Mouse (Mus musculus) kidney, adult 18-20 months (tissue): Measurements from ENCODE around the gene 2610507B11Rik.
"Not testable (repeated sequence)": the region's sequence is repeated elsewhere in the genome, so short reads cannot be mapped to it uniquely, and the experiment has no call there.

Experiments
- DNase-seq: peaks from one replicate; pipeline ENCODE4 v3.0.0; 2021

Gene 2610507B11Rik

GRCm38 (mm10) chr11:78261380-78262352 lies at the start of gene 2610507B11Rik:
Gene 2610507B11Rik, plus strand, starts transcription at chr11:78261752.
- peak; percentile 91 for DNase-seq

DNA sequence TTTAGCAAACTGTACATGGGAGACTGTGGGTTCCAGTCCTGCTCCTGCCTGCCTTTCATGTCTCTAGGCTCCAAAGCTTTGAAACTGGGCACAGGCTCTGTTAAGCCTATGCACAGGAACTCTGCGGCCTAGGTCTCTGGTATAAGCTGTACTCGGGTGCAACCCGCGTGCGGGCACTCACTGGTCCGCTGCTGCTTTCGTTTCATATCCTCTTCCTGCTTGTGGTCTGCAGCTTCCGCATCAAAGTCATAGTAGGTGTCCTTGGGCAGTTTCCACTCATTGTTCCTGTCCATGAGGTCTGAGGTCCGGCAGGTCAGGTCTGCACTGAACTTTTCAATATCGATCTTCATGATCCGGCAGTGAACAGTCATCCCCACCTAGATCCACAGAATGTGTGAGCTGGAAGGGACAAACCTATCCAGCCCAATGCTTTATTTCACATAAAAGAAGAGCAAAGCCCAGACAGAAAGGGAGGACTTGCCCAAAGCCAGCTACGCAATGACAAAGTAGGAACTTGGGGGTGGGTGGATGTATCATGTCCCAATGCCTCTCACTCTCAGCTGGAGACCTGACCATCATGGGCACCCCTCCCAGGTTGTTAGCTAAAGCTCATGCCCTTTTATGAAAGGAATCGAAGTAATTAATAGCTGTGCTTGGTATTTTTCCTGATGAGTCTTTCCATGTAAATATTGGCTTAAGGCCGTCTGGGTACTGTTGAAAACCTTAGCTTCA lies 48.3 kb upstream of the 2610507B11Rik start:
- DNase-seq: no peak

DNA sequence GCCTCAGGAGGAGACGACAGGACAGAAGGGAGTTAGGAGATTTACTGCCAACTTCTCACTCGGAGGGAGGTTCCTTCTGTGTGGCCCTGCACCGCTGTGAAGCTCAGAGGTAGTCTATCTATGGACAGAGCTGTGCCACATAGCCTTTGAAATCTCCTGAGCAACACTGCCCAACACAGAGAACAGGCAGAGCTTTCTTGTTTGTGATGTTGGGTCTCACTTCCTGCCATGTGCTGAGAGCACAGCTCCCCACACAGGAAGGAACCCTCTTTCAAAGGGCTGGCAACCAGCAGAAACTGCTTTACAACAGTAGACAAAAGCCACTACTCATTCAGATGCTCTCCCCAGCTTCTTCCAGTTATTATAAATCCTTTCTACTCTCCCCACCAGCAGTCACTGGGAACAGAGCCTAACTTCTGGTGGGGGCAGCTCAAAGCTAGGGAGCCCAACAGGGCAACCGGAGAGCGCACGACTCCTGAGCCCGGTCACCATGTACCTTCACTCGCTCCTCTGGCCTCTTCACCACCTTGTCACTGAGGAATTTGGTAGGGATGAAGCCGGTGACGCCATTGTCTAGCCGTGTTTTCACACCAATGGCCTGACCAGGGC lies 45.7 kb upstream of the 2610507B11Rik start:
- no peak for DNase-seq

- DNase-seq: no peak
These were observed 38.0 kb upstream of the 2610507B11Rik start for GRCm38 (mm10) chr11:78223586-78223985.

DNA sequence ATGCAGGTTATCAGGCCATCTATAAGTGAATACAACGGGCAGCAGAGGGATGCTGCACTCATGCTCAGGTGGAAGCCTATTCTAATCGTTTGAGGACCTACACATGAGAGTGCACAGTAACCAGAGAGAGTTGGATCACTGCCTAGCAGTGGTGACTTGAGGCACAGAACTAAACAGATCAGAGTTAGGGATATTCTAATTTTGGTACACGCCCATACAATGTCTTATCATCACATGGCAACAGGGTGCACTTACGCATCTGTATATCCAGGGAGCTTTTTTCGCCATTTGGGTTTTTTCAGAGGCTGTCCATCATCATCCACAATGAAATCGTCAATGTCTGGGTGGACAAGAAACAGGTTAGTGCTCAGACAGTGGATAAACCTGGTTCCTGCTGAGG lies 30.0 kb upstream of the 2610507B11Rik start:
- no peak for DNase-seq

DNA sequence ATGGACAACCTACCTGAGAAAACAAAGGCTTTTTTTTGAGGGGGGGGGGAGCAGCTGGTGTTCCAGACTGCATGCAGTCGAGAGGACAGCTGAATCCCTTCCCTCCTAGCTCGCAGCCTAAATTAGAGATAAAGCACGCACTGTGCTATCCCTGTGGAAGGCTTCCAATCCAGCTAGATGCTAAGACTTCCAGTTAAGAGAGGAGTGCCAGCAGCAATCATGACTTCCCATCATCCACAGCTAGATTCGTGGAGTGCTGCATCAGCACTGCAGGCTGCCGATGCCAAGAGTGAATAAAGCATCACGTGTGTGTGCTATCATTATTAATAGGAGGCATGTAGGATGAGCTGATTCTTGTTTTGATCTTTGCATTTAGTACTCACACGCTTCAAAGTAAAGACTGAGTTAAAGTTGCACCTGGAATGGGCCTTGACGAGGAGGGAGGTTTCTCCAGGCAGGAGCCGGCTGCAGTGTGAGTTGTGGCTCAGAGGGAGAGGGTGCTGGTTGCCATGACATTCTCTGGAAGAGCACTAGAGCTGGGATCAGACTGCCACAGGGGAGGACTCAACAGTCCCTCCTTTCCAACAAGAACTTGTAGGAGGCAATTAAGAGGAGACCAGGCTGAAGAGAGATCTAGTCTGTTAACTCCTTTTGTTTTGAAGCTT lies 21.2 kb upstream of the 2610507B11Rik start:
- no peak for DNase-seq

DNA sequence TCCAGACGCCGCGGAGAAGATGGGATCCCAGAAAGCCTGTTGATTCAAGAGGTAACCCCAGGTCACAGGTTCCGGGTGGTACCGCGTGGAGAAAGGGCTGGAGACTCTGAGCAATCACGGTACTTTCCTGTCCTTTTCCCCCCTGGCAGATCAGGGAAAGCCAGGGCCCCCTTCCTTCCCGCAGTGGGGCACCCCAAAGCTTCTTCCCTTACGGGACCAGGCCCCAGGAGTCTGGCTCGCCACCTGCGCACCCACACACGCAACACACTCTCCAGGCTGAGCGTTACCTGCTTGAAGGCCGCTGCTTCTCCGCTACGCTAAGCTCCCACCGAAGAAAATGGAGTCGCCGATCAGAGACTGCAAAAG lies 16.3 kb upstream of the 2610507B11Rik start:
- no peak for DNase-seq

GRCm38 (mm10) chr11:78245627-78246317 lies 15.8 kb upstream of the 2610507B11Rik start, which contains the start of the genes Sdf2 and Supt6:
Gene Sdf2, plus strand, starts transcription at chr11:78245746.
Gene Supt6, minus strand, starts transcription at chr11:78245987.
- DNase-seq: peak; percentile 96

DNA sequence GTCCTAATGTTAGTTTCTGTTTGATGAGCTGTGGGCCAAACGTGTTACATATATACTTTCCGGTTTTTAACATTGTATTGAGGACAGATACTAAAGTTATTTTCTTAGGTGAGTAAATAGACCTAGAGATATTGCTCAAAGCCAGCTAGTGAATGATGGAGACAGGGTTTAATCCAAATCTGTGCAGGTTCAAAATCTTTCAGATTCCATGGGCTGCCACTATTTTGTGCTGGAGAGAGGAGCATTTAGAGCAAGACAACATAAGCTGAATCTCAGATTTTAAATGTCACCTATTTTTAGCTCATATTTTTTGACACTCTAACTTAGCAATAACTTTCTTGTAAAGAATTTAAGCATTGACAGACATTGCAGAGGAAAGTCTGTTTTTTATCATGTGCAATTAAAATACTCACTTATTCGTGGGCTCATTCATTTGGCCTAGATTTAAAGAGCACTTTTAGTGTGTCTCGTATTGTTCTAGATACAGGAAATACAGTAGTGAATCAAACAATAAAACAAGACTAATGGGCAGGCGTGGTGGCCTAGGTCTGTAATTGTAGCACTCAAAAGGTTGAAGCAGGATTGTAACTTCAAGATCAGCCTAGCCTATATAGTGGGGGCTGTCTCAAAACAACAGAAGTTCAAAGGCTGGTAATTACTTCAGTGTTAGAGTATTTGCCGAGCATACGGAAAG lies 15.1 kb upstream of the 2610507B11Rik start:
- no peak for DNase-seq

DNA sequence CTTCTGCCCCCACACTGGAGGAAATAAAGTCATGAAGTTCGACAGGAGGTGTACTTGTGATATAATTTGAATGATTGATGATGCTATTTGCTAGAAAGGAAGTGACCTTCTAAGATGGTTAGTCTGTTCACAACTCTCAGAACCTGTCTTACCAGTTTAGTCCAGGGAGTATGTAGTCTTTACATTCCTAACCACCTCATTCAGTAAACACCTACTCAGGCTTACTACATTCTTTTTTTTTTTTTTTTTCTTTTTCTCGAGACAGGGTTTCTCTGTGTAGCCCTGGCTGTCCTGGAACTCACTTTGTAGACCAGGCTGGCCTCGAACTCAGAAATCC lies 14.6 kb upstream of the 2610507B11Rik start:
- no peak for DNase-seq

DNA sequence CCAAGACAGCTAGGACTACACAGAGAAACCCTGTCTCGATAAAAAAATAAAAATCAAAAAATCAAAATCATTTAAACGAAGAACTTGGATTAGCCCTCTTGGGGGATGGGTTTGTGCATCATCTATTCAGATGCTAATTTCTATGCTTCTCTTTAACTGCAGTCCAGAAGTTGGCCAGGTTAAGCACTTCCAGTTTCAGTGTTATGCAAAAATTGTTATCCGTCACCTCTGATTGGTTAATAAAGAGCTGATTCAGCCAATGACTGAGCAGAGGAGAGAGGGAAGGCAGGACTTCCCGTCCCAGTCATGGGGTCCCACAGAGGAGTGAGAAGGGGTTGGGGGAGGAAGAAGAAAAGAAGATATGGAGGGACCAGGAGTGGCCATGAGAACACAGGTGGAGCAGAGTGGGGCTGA lies 13.8 kb upstream of the 2610507B11Rik start:
- no peak for DNase-seq

GRCm38 (mm10) chr11:78256618-78257017 lies 4.9 kb upstream of the 2610507B11Rik start:
- DNase-seq: no peak

- no peak for DNase-seq
These were observed 878 bp upstream of the 2610507B11Rik start for GRCm38 (mm10) chr11:78260489-78261258.

DNA sequence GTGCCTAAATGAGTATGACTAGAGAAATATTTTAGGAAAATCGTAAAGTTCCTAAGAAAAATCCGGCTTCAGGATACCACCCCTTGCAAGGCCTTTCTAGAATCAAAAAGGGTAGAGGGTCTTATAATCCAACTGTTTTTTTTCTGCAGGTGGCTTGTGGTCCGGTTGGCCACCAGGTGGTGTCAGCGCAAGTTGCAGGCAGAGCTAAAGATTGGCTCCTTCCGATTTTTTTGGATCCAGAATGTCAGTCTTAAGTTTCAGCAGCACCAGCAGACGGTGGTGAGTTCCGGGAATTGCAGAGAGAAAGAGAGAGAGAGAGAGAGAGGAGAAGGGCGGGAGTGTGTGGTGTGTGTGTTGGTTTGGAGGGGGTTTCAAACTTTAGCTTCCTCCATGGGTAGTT lies 998 bp downstream of the 2610507B11Rik start:
- DNase-seq: peak; percentile 58

GRCm38 (mm10) chr11:78265571-78265970 lies 4.0 kb downstream of the 2610507B11Rik start:
- DNase-seq: no peak

DNA sequence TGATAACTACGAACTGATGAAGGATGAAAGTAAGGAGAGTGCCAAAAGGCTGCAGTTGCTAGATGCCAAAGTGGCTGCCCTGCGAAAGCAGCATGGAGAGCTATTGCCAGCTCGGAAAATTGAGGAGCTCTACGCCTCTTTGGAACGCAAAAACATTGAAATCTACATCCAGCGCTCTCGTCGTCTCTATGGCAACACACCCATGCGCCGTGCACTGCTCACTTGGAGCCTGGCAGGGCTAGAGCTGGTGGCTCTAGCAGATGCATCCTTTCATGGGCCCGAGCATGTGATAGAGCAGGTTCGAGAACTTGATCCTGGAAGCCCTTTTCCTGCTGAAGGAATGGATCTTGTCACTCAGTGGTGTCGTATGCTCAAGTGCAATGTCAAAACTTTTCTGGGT lies 10.4 kb downstream of the 2610507B11Rik start:
- no peak for DNase-seq

GRCm38 (mm10) chr11:78275596-78275995 lies 14.0 kb downstream of the 2610507B11Rik start:
- no peak for DNase-seq

DNA sequence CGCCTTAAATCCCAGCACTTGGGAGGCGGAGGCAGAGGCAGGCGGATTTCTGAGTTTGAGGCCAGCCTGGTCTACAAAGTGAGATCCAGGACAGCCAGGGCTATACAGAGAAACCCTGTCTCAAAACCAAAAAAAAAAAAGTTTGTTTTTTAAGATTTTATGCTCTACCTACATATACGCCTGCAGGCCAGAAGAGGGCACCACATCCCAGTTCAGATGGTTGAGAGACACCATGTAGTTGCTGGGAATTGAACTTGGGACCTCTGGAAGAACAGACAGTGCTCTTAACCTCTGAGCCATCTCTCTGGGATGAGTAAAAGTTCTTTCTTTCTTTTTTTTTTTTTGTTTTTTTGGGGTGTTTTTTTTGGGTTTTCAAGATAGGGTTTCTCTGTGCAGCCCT lies 14.6 kb downstream of the 2610507B11Rik start:
- DNase-seq: not testable (repeated sequence)

DNA sequence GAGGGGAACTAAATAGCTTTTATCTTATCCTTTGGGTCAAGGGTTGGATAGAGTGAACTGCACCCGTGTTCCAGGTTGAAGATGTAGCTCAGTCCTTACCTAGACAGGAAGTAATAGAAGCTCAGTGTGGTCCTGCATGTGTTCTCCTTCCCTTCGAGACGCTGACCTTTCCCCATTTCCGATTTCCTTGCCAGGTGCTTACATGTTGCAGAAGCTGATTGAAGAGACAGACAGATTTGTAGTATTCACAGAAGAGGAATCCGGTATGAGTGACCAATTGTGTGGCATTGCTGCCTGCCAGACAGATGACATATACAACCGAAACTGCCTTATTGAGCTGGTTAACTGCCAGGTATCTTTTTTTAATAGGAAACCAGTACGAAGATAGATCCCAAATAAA lies 17.3 kb downstream of the 2610507B11Rik start:
- no peak for DNase-seq

DNA sequence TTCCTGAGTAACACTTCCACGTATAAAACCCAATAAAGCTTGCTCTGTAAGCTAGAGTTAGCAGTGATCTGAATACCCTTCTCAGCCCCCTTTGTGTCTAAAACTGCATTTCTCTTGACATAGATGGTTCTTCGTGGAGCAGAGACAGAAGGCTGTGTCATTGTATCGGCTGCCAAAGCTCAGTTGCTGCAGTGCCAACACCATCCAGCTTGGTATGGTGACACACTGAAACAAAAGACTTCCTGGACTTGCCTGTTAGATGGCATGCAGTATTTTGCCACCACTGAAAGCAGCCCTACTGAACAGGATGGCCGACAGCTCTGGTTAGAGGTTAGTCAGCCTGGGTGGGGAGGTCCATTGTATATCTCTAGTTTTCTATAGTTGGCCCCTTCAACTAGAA lies 18.0 kb downstream of the 2610507B11Rik start:
- no peak for DNase-seq
